Mouse (Mus musculus) liver, adult 2 months (tissue): ENCODE measurements around the gene Dtx3. TPM values are rescaled to one million over a fixed set of nuclear protein-coding genes. Genes with fewer than 3 reads are reported as not detected.
A peak's percentile ranks its signal among the peaks of the same experiment; 100 is the strongest.

Source experiments
- DNase-seq: peaks from one replicate; pipeline ENCODE4 v3.0.0-alpha.2; 2011; ENCODE audit warnings: low read depth, low spot score; ENCODE audit errors: extremely low read depth
- H3K27ac ChIP-seq: fragments of 200-500 bp; replicated peaks from 2 replicates; pipeline ENCODE4 v1.5.1; 2012; ENCODE audit warnings: low read depth, mild to moderate bottlenecking, control low read depth, inconsistent platforms, low read length; ENCODE audit not compliant: insufficient read depth
- H3K27me3 ChIP-seq: fragments of 200-500 bp; 2 replicates; pipeline ENCODE4 v1.6.1; 2012; ENCODE audit warnings: mild to moderate bottlenecking, moderate library complexity, low read length, inconsistent platforms; ENCODE audit not compliant: control insufficient read depth, insufficient read depth
- H3K36me3 ChIP-seq: fragments of 200-500 bp; 2 replicates; pipeline ENCODE4 v1.6.1; 2012; ENCODE audit warnings: low read length, inconsistent platforms; ENCODE audit not compliant: control insufficient read depth, insufficient read depth
- H3K4me1 ChIP-seq: fragments of 200-500 bp; 2 replicates; pipeline ENCODE4 v1.6.1; 2011; ENCODE audit warnings: low read length; ENCODE audit not compliant: control insufficient read depth, insufficient read depth
- H3K4me3 ChIP-seq: fragments of 200-500 bp; 2 replicates; pipeline ENCODE4 v1.5.1; 2011; ENCODE audit warnings: low read depth, mild to moderate bottlenecking, control low read depth, low read length, moderate library complexity; ENCODE audit not compliant: insufficient read depth
- H3K79me2 ChIP-seq: fragments of 200-500 bp; 2 replicates; pipeline ENCODE4 v1.6.1; 2012; ENCODE audit warnings: inconsistent platforms, mild to moderate bottlenecking, low read length, moderate library complexity; ENCODE audit not compliant: control insufficient read depth, insufficient read depth
- H3K9ac ChIP-seq: fragments of 200-500 bp; 2 replicates; pipeline ENCODE4 v1.6.1; 2012; ENCODE audit warnings: low read depth, mild to moderate bottlenecking, control low read depth, inconsistent platforms, low read length
- CTCF ChIP-seq: fragments of 200-500 bp; IDR thresholded peaks from 2 replicates; pipeline ENCODE4 v1.5.1; 2011; ENCODE audit warnings: low read depth, low read length, control low read depth
- POLR2A ChIP-seq: fragments of 200-500 bp; IDR thresholded peaks from 2 replicates; pipeline ENCODE4 v1.6.1; 2011; ENCODE audit warnings: low read length, control low read depth; ENCODE audit not compliant: insufficient read depth; ENCODE audit errors: extremely low read depth
- WGBS: fragments of 180-500 bp; shearing (Covaris S2); methylation state at CpG from one replicate; pipeline ENCODE4 v1.1.7; 2018; 5-methylcytosine and 5-hydroxymethylcytosine counted together
- polyA plus RNA-seq: library from polyadenylated mRNA; depleted of rRNA; stranded (reverse); fragments of >200 nt; gene quantifications from 2 replicates; pipeline ENCODE4 v1.2.3, GENCODE M21; 2012; rRNA removed
- total RNA-seq: library from RNA; depleted of rRNA; stranded (reverse); fragments of >200 nt; gene quantifications from 2 replicates; pipeline ENCODE4 v1.2.3, GENCODE M21; 2014; rRNA removed

Gene Dtx3
- total RNA-seq: 1.5 and 1.8 TPM in 2 replicates
- 5.2 and 10.0 TPM in 2 replicates for polyA plus RNA-seq

- no peak for DNase-seq
- Histone ChIP-seq H3K4me3 (peak within 1 kb of the TSS; percentile 77), H3K4me1 (no peaks in the 10 kb centered on the region), H3K36me3 (no peaks in the 10 kb centered on the region), H3K27me3 (no peaks in the 10 kb centered on the region), H3K79me2 (no peaks in the 10 kb centered on the region), H3K27ac (0 out of 2 replicates have a peak within 1 kb of the TSS, but pooled peaks have one; percentile 19), H3K9ac (peak within 1 kb of the TSS; percentile 78)
- WGBS: 2% methylated on average over 42 of the region's 47 CpGs
- TF ChIP-seq POLR2A (no peak), CTCF (no peak)
Measured at GRCm38 (mm10) chr10:127195328-127196129, at the start of gene Dtx3. Dtx3 (minus strand) TSS chr10:127195728.

GRCm38 (mm10) chr10:127238241-127238824 is 42.8 kb upstream of the Dtx3 start:
- Histone ChIP-seq H3K36me3 (no peaks in the 10 kb centered on the region), H3K27me3 (no peaks in the 10 kb centered on the region; the same call in 1 of the 2 replicates), H3K9ac (no peak overlapping the region), H3K4me1 (no peaks in the 10 kb centered on the region), H3K79me2 (no peaks in the 10 kb centered on the region), H3K4me3 (no peak overlapping the region), H3K27ac (no peak overlapping the region)
- DNase-seq: no peak
- no peak for TF ChIP-seq POLR2A
- no peak for TF ChIP-seq CTCF
- 67% methylated on average over 18 of the region's 18 CpGs for WGBS

DNA sequence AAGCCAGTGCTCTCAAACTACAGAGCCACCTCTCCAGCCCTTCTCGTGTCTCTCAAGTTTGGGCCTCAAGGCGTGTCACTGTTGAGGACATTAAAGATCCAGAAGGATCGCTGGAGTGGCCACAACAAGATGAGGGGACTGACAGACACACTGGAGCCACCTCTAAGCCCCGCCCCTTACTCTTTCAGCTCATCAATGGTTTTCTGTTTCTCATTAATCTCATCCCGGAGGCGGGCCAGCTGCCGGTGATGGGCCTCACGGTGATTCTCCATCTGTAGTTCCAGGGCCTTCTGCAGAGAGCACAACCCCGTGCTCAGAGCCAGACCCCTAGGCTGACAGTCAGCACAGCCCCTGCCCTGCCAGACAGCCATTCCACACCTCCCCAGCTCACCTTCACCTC is 41.0 kb upstream of the Dtx3 start:
- no peaks in the 10 kb centered on the region for H3K4me1 ChIP-seq
- no peak overlapping the region for H3K9ac ChIP-seq
- H3K36me3 ChIP-seq: no peaks in the 10 kb centered on the region
- no peak overlapping the region for H3K27ac ChIP-seq
- no peak for DNase-seq
- TF ChIP-seq POLR2A: no peak
- TF ChIP-seq CTCF: no peak
- no peaks in the 10 kb centered on the region for H3K79me2 ChIP-seq
- H3K4me3 ChIP-seq: no peak overlapping the region
- no peaks in the 10 kb centered on the region; the same call in 1 of the 2 replicates for H3K27me3 ChIP-seq
- WGBS: 46% methylated on average over 9 of the region's 9 CpGs

- Histone ChIP-seq H3K36me3 (no peaks in the 10 kb centered on the region), H3K79me2 (no peaks in the 10 kb centered on the region), H3K27me3 (no peaks in the 10 kb centered on the region; the same call in 1 of the 2 replicates), H3K4me3 (no peak overlapping the region), H3K9ac (no peak overlapping the region), H3K27ac (no peak overlapping the region), H3K4me1 (no peaks in the 10 kb centered on the region)
- TF ChIP-seq POLR2A: no peak
- peak; percentile 43 for TF ChIP-seq CTCF
- WGBS: 82% methylated on average over 9 of the region's 9 CpGs
- DNase-seq: no peak
Measured at GRCm38 (mm10) chr10:127233141-127233540, 37.6 kb upstream of the Dtx3 start.

GRCm38 (mm10) chr10:127231741-127232140 is 36.2 kb upstream of the Dtx3 start:
- Histone ChIP-seq H3K36me3 (no peaks in the 10 kb centered on the region), H3K27me3 (no peaks in the 10 kb centered on the region; the same call in 1 of the 2 replicates), H3K4me1 (no peaks in the 10 kb centered on the region), H3K4me3 (no peak overlapping the region), H3K9ac (no peak overlapping the region), H3K79me2 (no peaks in the 10 kb centered on the region), H3K27ac (no peak overlapping the region)
- WGBS: 85% methylated on average over 14 of the region's 14 CpGs
- DNase-seq: no peak
- no peak for TF ChIP-seq POLR2A
- TF ChIP-seq CTCF: no peak
